In genomic region chr10:45142359-45142758, GRCm38 (mm10) we compare ENCODE assay signal across 27 mouse cellular contexts. TPM values are rescaled to one million over a fixed set of nuclear protein-coding genes. Genes with fewer than 3 reads are reported as not detected.
"Had no signal": no experiment of that assay in that cellular context is flagged by ENCODE, and none has a peak within 500 bp of the region (broad histone marks: within the 10 kb centered on the region; RNA-seq: fewer than 3 reads in every experiment).

No protein-coding gene starts in this region.

- DNase-seq: forebrain, postnatal 0 days; gastrocnemius, postnatal 14 days; gastrocnemius, postnatal 36 days; heart, adult 18-20 months; heart, postnatal 4 days; kidney, adult 18-20 months; kidney, adult 9 months; kidney, postnatal 4 days; lung, adult 18-20 months had no signal

- H3K9me3 ChIP-seq: forebrain, embryonic 15.5 days; heart, embryonic 13.5 days; hindbrain, embryonic 10.5 days; hindbrain, embryonic 12.5 days; intestine, embryonic 15.5 days; limb, embryonic 13.5 days; limb, embryonic 15.5 days; liver, embryonic 12.5 days had no signal

- H3K36me3 ChIP-seq: forebrain, embryonic 15.5 days; hindbrain, embryonic 12.5 days; intestine, embryonic 15.5 days; limb, embryonic 13.5 days; limb, embryonic 15.5 days had no signal

- H3K27ac ChIP-seq: forebrain, embryonic 15.5 days; hindbrain, embryonic 10.5 days; hindbrain, embryonic 12.5 days; hindbrain, embryonic 14.5 days; intestine, embryonic 15.5 days; layer of hippocampus, adult 2 months; left cerebral cortex, adult 2 months; limb, embryonic 13.5 days; limb, embryonic 15.5 days; liver, embryonic 12.5 days; liver, embryonic 14.5 days had no signal

- ATAC-seq: forebrain, embryonic 15.5 days; forebrain, postnatal 0 days; hindbrain, embryonic 16.5 days; inflammation-experienced regulatory T-cells, adult 6 months; intestine, embryonic 15.5 days; intestine, postnatal 0 days; liver, embryonic 12.5 days had no signal

- H3K27me3 ChIP-seq: forebrain, embryonic 15.5 days; heart, embryonic 13.5 days; hindbrain, embryonic 12.5 days; intestine, embryonic 15.5 days; limb, embryonic 15.5 days; liver, embryonic 12.5 days had no signal

- H3K9ac ChIP-seq: forebrain, embryonic 15.5 days; forebrain, postnatal 0 days; heart, embryonic 13.5 days; hindbrain, embryonic 12.5 days; hindbrain, embryonic 14.5 days; intestine, embryonic 15.5 days; limb, embryonic 13.5 days; limb, embryonic 15.5 days; liver, embryonic 12.5 days; liver, embryonic 14.5 days had no signal

- H3K4me3 ChIP-seq: forebrain, embryonic 15.5 days; heart, embryonic 13.5 days; hindbrain, embryonic 10.5 days; hindbrain, embryonic 12.5 days; intestine, embryonic 15.5 days; layer of hippocampus, adult 2 months; left cerebral cortex, adult 2 months; limb, embryonic 13.5 days; limb, embryonic 15.5 days; liver, embryonic 12.5 days had no signal

- H3K4me1 ChIP-seq: intestine, embryonic 15.5 days had no signal

- H3K4me2 ChIP-seq: forebrain, embryonic 15.5 days; heart, embryonic 11.5 days; heart, embryonic 13.5 days; hindbrain, embryonic 12.5 days; hindbrain, embryonic 14.5 days; intestine, embryonic 15.5 days; limb, embryonic 13.5 days; limb, embryonic 15.5 days; liver, embryonic 12.5 days had no signal

RNA-seq across cellular contexts. Expression of gene Popdc3, which starts 35.5 kb away (rescaled TPM):
- total RNA-seq: granulocyte monocyte progenitor cell, adult 5-6 weeks; liver, adult 2 months had no signal
- polyA plus RNA-seq: inflammation-experienced regulatory T-cells, adult 6 months; liver, adult 2 months had no signal
